Mouse (Mus musculus) limb, embryonic 15.5 days (tissue): ENCODE data around the gene Troap. TPM values are rescaled to one million over a fixed set of nuclear protein-coding genes. Genes with fewer than 3 reads are reported as not detected.

Source experiments
- ATAC-seq: fragments of 200-750 bp; cut with Nextera tagmentation; 2 replicates; pipeline ENCODE4 v1.8.0; 2017; ENCODE audit warnings: low read depth, moderate TSS enrichment; ENCODE audit not compliant: insufficient number of reproducible peaks, low FRiP score, low TSS enrichment
- H3K27ac ChIP-seq: fragments of 300-500 bp; sonication (generic); 2 replicates; pipeline ENCODE4 v1.5.1; 2015; ENCODE audit warnings: moderate library complexity, mild to moderate bottlenecking, inconsistent platforms
- H3K27me3 ChIP-seq: fragments of 300-500 bp; sonication (generic); 2 replicates; pipeline ENCODE4 v1.6.1; 2015; ENCODE audit warnings: inconsistent platforms
- H3K36me3 ChIP-seq: fragments of 300-500 bp; sonication (generic); 2 replicates; pipeline ENCODE4 v1.6.1; 2015; ENCODE audit warnings: inconsistent platforms
- H3K4me1 ChIP-seq: fragments of 300-500 bp; sonication (generic); 2 replicates; pipeline ENCODE4 v1.6.1; 2015; ENCODE audit warnings: inconsistent platforms
- H3K4me2 ChIP-seq: fragments of 300-500 bp; sonication (generic); 2 replicates; pipeline ENCODE4 v1.6.1; 2015; ENCODE audit warnings: mild to moderate bottlenecking, inconsistent platforms
- H3K4me3 ChIP-seq: fragments of 300-500 bp; sonication (generic); 2 replicates; pipeline ENCODE4 v1.5.1; 2015; ENCODE audit warnings: mild to moderate bottlenecking, inconsistent platforms
- H3K9ac ChIP-seq: fragments of 300-500 bp; sonication (generic); 2 replicates; pipeline ENCODE4 v1.6.1; 2015; ENCODE audit warnings: inconsistent platforms
- H3K9me3 ChIP-seq: fragments of 300-500 bp; sonication (generic); 2 replicates; pipeline ENCODE4 v1.6.1; 2016; ENCODE audit warnings: inconsistent platforms
- WGBS: fragments of 180-500 bp; shearing (Covaris S2); methylation state at CpG from one replicate; pipeline ENCODE4 v1.1.7; 2015; 5-methylcytosine and 5-hydroxymethylcytosine counted together
- polyA plus RNA-seq: library from polyadenylated mRNA; unstranded; fragments of >200 nt; fragmentation: Nextera tagmentation; extraction: Ambion mirVana; gene quantifications from 2 replicates; pipeline ENCODE4 v1.2.1, GENCODE M21; 2015

Gene Troap
- polyA plus RNA-seq, 1 experiment from 2014 or later, result 22.3 TPM

- whole genome bisulfite sequencing, result 43% methylated on average over 7 of the region's 7 CpGs
- no peaks in the 10 kb centered on the region for H3K9me3 ChIP-seq
- no peak for ATAC-seq
Measured at GRCm38 (mm10) chr15:99105238-99105637, 30.9 kb downstream of the Troap start.

GRCm38 (mm10) chr15:99107866-99108265, 33.5 kb downstream of the Troap start:
- Histone ChIP-seq H3K4me1 (no peaks in the 10 kb centered on the region), H3K4me3 (no peak overlapping the region), H3K9ac (no peak overlapping the region), H3K27ac (no peak overlapping the region), H3K36me3 (no peaks in the 10 kb centered on the region), H3K27me3 (no peaks in the 10 kb centered on the region), H3K4me2 (no peak overlapping the region), H3K9me3 (no peaks in the 10 kb centered on the region)
- WGBS, result 76% methylated on average over 3 of the region's 3 CpGs
- no peak for ATAC-seq

More at GRCm38 (mm10) chr15:99105238-99105637, 30.9 kb downstream of the Troap start:
- Histone ChIP-seq H3K4me2 (no peak overlapping the region), H3K4me3 (no peak overlapping the region), H3K4me1 (no peaks in the 10 kb centered on the region), H3K9ac (no peak overlapping the region), H3K27me3 (0 out of 2 replicates have a peak, but pooled peaks cover under 1% of the 10 kb centered on the region), H3K27ac (no peak overlapping the region), H3K36me3 (no peaks in the 10 kb centered on the region)

GRCm38 (mm10) chr15:99111139-99111538, 36.8 kb downstream of the Troap start:
- ATAC-seq, result no peak
- Histone ChIP-seq H3K4me3 (no peak overlapping the region), H3K36me3 (no peaks in the 10 kb centered on the region), H3K27me3 (no peaks in the 10 kb centered on the region), H3K4me1 (no peaks in the 10 kb centered on the region), H3K9me3 (no peaks in the 10 kb centered on the region), H3K4me2 (no peak overlapping the region), H3K9ac (no peak overlapping the region), H3K27ac (no peak overlapping the region)
- 86% methylated on average over 3 of the region's 3 CpGs for WGBS

GRCm38 (mm10) chr15:99111809-99112208, 37.4 kb downstream of the Troap start:
- H3K9me3 ChIP-seq, result no peaks in the 10 kb centered on the region
- no peak overlapping the region for H3K27ac ChIP-seq
- no peak overlapping the region for H3K4me3 ChIP-seq
- no peak for ATAC-seq
- WGBS, result 40% methylated on average over 4 of the region's 4 CpGs
- no peak overlapping the region for H3K9ac ChIP-seq
- H3K4me2 ChIP-seq, result no peak overlapping the region
- 0 out of 2 replicates have a peak, but pooled peaks cover 5% of the 10 kb centered on the region for H3K4me1 ChIP-seq
- H3K36me3 ChIP-seq, result no peaks in the 10 kb centered on the region
- H3K27me3 ChIP-seq, result no peaks in the 10 kb centered on the region

GRCm38 (mm10) chr15:99112843-99113395, 38.5 kb downstream of the Troap start:
- WGBS, result 39% methylated on average over 11 of the region's 11 CpGs
- H3K4me2 ChIP-seq, result peak overlapping the region; percentile 11; the same call in 1 of the 2 replicates

GRCm38 (mm10) chr15:99113396-99113975, 39.1 kb downstream of the Troap start:
- Histone ChIP-seq H3K9ac (no peak overlapping the region), H3K27me3 (no peaks in the 10 kb centered on the region), H3K4me3 (0 out of 2 replicates have a peak overlapping the region, but pooled peaks have one; percentile 2), H3K36me3 (no peaks in the 10 kb centered on the region), H3K27ac (no peak overlapping the region), H3K4me2 (peak overlapping the region; percentile 11; the same call in 1 of the 2 replicates), H3K4me1 (0 out of 2 replicates have a peak, but pooled peaks cover 5% of the 10 kb centered on the region), H3K9me3 (no peaks in the 10 kb centered on the region)
- WGBS, result 4% methylated on average over 9 of the region's 9 CpGs
- no peak for ATAC-seq

More at GRCm38 (mm10) chr15:99112843-99113395, 38.5 kb downstream of the Troap start:
- Histone ChIP-seq H3K4me3 (0 out of 2 replicates have a peak overlapping the region, but pooled peaks have one; percentile 2), H3K9me3 (no peaks in the 10 kb centered on the region), H3K27ac (no peak overlapping the region), H3K36me3 (no peaks in the 10 kb centered on the region), H3K9ac (no peak overlapping the region), H3K27me3 (no peaks in the 10 kb centered on the region), H3K4me1 (0 out of 2 replicates have a peak, but pooled peaks cover 5% of the 10 kb centered on the region)
- ATAC-seq, result no peak

GRCm38 (mm10) chr15:99114312-99115064, 40.1 kb downstream of the Troap start:
- H3K27me3 ChIP-seq, result no peaks in the 10 kb centered on the region
- H3K4me3 ChIP-seq, result no peak overlapping the region
- H3K9me3 ChIP-seq, result no peaks in the 10 kb centered on the region
- H3K36me3 ChIP-seq, result no peaks in the 10 kb centered on the region
- H3K27ac ChIP-seq, result no peak overlapping the region
- H3K9ac ChIP-seq, result no peak overlapping the region
- 56% methylated on average over 14 of the region's 14 CpGs for WGBS
- no peak overlapping the region for H3K4me2 ChIP-seq
- H3K4me1 ChIP-seq, result 0 out of 2 replicates have a peak, but pooled peaks cover 5% of the 10 kb centered on the region
- no peak for ATAC-seq

- Histone ChIP-seq H3K4me3 (no peak overlapping the region), H3K27ac (no peak overlapping the region), H3K27me3 (no peaks in the 10 kb centered on the region), H3K4me2 (no peak overlapping the region), H3K9ac (no peak overlapping the region), H3K36me3 (no peaks in the 10 kb centered on the region), H3K9me3 (no peaks in the 10 kb centered on the region), H3K4me1 (0 out of 2 replicates have a peak, but pooled peaks cover 5% of the 10 kb centered on the region)
- WGBS, result 86% methylated on average over 7 of the region's 7 CpGs
- ATAC-seq, result no peak
Measured at GRCm38 (mm10) chr15:99115065-99115423, 40.7 kb downstream of the Troap start.

GRCm38 (mm10) chr15:99116539-99116938, 42.2 kb downstream of the Troap start:
- Histone ChIP-seq H3K27me3 (no peaks in the 10 kb centered on the region), H3K4me2 (no peak overlapping the region), H3K9me3 (no peaks in the 10 kb centered on the region), H3K9ac (no peak overlapping the region), H3K36me3 (no peaks in the 10 kb centered on the region), H3K27ac (no peak overlapping the region), H3K4me3 (no peak overlapping the region), H3K4me1 (0 out of 2 replicates have a peak, but pooled peaks cover 5% of the 10 kb centered on the region)
- 43% methylated on average over 11 of the region's 11 CpGs for WGBS
- no peak for ATAC-seq

GRCm38 (mm10) chr15:99120814-99121213, 46.4 kb downstream of the Troap start:
- Histone ChIP-seq H3K4me3 (no peak overlapping the region), H3K4me2 (no peak overlapping the region), H3K27ac (no peak overlapping the region), H3K9me3 (no peaks in the 10 kb centered on the region), H3K27me3 (no peaks in the 10 kb centered on the region; the same call in 1 of the 2 replicates), H3K36me3 (no peaks in the 10 kb centered on the region), H3K4me1 (peaks cover 13% of the 10 kb centered on the region), H3K9ac (no peak overlapping the region)
- no peak for ATAC-seq
- 18% methylated on average over 11 of the region's 11 CpGs for WGBS

- no peak overlapping the region for H3K4me3 ChIP-seq
- H3K9me3 ChIP-seq, result no peaks in the 10 kb centered on the region
- H3K4me2 ChIP-seq, result no peak overlapping the region
- H3K27ac ChIP-seq, result no peak overlapping the region
- H3K4me1 ChIP-seq, result peaks cover 10% of the 10 kb centered on the region
- H3K36me3 ChIP-seq, result no peaks in the 10 kb centered on the region
- no peaks in the 10 kb centered on the region; the same call in 1 of the 2 replicates for H3K27me3 ChIP-seq
- no peak for ATAC-seq
- 78% methylated on average over 2 of the region's 2 CpGs for WGBS
- H3K9ac ChIP-seq, result no peak overlapping the region
Measured at GRCm38 (mm10) chr15:99122642-99123041, 48.3 kb downstream of the Troap start.

- WGBS, result 1% methylated on average over 12 of the region's 12 CpGs
- Histone ChIP-seq H3K4me1 (peaks cover 27% of the 10 kb centered on the region), H3K27ac (peak within 1 kb of the TSS; percentile 95), H3K9ac (peak within 1 kb of the TSS; percentile 85), H3K4me3 (peak within 1 kb of the TSS; percentile 84), H3K9me3 (no peaks in the 10 kb centered on the region), H3K4me2 (peak within 1 kb of the TSS; percentile 80), H3K36me3 (no peaks in the 10 kb centered on the region), H3K27me3 (no peaks in the 10 kb centered on the region; the same call in 1 of the 2 replicates)
- ATAC-seq, result no peak
Measured at GRCm38 (mm10) chr15:99125711-99126080, 51.3 kb downstream of the Troap start, which contains the start of gene Spats2. Gene Spats2, plus strand, starts transcription at chr15:99125916.
